Mouse (Mus musculus): ENCODE measurements at regions not wholly inside any gene's neighbourhood (a gene's known extent, or its start where the extent isn't known, plus 50 kb on each side); places are given as distances from the start of the nearest gene placed in this dataset.

- TF ChIP-seq CTCF (IDR thresholded peaks at IDR 0.05; ENCODE audit: insufficient read depth, low read length), result no peak
- no peak for TF ChIP-seq POLR2A (IDR thresholded peaks at IDR 0.05; ENCODE audit: borderline replicate concordance, extremely low read depth, low read depth, low read length)
Observed at GRCm38 (mm10) chr2:159730221-159730620, 603.7 kb downstream of the Gm826 start.
